Mouse (Mus musculus) erythroblast, embryonic 14.5 days (primary cell): ENCODE results near the gene Prr5. TPM values are rescaled to one million over a fixed set of nuclear protein-coding genes. Genes with fewer than 3 reads are reported as not detected.

Experiments
- H3K27me3 ChIP-seq: 2 replicates; pipeline ENCODE4 v1.6.1; 2012; ENCODE audit warnings: inconsistent platforms; ENCODE audit not compliant: control insufficient read depth
- H3K36me3 ChIP-seq: 2 replicates; pipeline ENCODE4 v1.6.1; 2012; ENCODE audit warnings: mild to moderate bottlenecking, inconsistent platforms; ENCODE audit not compliant: control insufficient read depth
- H3K4me1 ChIP-seq: 2 replicates; pipeline ENCODE4 v1.6.1; 2012; ENCODE audit warnings: inconsistent platforms; ENCODE audit not compliant: control insufficient read depth
- H3K4me3 ChIP-seq: replicated peaks from 2 replicates; pipeline ENCODE3; 2012; ENCODE audit warnings: moderate library complexity, mild to moderate bottlenecking, inconsistent platforms
- H3K9me3 ChIP-seq: 2 replicates; pipeline ENCODE4 v1.6.1; 2012; ENCODE audit warnings: low read length, inconsistent platforms, mixed read lengths; ENCODE audit not compliant: control insufficient read depth
- GATA1 ChIP-seq: IDR thresholded peaks from 2 replicates; pipeline ENCODE4 v1.6.1; 2012; ENCODE audit warnings: low read length, inconsistent platforms, mixed read lengths
- TAL1 ChIP-seq: IDR thresholded peaks from 3 replicates; pipeline ENCODE4 v1.6.1; 2012; ENCODE audit warnings: low read length, inconsistent platforms, mixed read lengths
- polyA plus RNA-seq: library from polyadenylated mRNA; stranded (reverse); fragments of >175 nt; gene quantifications from 2 replicates; pipeline ENCODE4 v1.2.3, GENCODE M21; 2012

The Prr5 gene
- polyA plus RNA-seq, 1 experiment: 0.22 TPM

- no peak overlapping the region for H3K4me3 ChIP-seq
- H3K4me1 ChIP-seq: no peaks in the 10 kb centered on the region
- H3K36me3 ChIP-seq: no peaks in the 10 kb centered on the region
- TF ChIP-seq GATA1 (no peak), TAL1 (no peak)
- H3K27me3 ChIP-seq: no peaks in the 10 kb centered on the region
- H3K9me3 ChIP-seq: no peaks in the 10 kb centered on the region
These were observed 31.0 kb upstream of the Prr5 start for GRCm38 (mm10) chr15:84638405-84638804.

- H3K4me1 ChIP-seq: no peaks in the 10 kb centered on the region
- H3K4me3 ChIP-seq: no peak overlapping the region
- TF ChIP-seq GATA1 (no peak), TAL1 (no peak)
- no peaks in the 10 kb centered on the region for H3K36me3 ChIP-seq
- H3K27me3 ChIP-seq: no peaks in the 10 kb centered on the region
- no peaks in the 10 kb centered on the region for H3K9me3 ChIP-seq
These were observed 30.4 kb upstream of the Prr5 start for GRCm38 (mm10) chr15:84639072-84639450.

DNA sequence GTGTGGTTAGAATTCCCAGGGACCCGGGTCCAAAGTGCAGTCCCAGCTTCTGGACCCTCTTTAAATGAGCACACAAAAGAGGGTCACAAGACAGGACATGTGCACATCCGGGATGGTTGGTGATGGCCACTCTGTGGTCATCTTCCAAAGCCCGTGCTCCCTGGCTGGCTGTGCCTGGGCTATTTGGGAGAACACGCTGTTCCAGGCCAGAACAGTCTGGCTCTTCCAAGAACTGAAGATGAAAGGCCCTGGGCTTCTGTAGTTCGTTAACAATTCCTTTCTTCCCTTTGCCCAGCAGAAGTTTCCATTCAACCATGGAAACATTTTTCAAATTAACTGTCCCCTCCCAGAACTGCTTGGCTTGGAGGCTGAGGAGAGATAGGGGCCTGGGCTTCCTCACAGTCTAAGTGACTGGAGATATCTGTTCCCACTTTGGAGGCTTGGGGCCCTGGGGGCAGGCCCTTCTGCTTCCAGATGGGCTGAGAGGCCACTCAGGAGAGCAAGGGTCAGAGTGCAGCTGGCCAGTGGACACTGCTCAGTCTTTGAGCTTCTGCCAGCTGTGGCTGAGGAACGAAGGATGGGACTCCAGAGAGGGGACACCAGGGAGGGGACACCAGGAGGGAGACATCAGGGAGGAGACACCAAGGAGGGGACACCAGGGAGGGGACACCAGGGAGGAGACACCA lies 29.8 kb upstream of the Prr5 start:
- Histone ChIP-seq H3K9me3 (no peaks in the 10 kb centered on the region), H3K4me3 (no peak overlapping the region)
- TF ChIP-seq GATA1 (no peak), TAL1 (no peak)

GRCm38 (mm10) chr15:84640722-84641121 lies 28.7 kb upstream of the Prr5 start:
- no peak for TF ChIP-seq TAL1
- TF ChIP-seq GATA1: no peak
- Histone ChIP-seq H3K4me3 (no peak overlapping the region), H3K36me3 (no peaks in the 10 kb centered on the region), H3K9me3 (no peaks in the 10 kb centered on the region), H3K27me3 (no peaks in the 10 kb centered on the region), H3K4me1 (no peaks in the 10 kb centered on the region)

More for the DNA sequence above, 29.8 kb upstream of the Prr5 start:
- H3K27me3 ChIP-seq: no peaks in the 10 kb centered on the region
- H3K36me3 ChIP-seq: no peaks in the 10 kb centered on the region
- H3K4me1 ChIP-seq: no peaks in the 10 kb centered on the region

- no peaks in the 10 kb centered on the region for H3K9me3 ChIP-seq
- TF ChIP-seq GATA1: no peak
- no peak for TF ChIP-seq TAL1
- no peaks in the 10 kb centered on the region for H3K36me3 ChIP-seq
- no peaks in the 10 kb centered on the region for H3K27me3 ChIP-seq
- H3K4me3 ChIP-seq: no peak overlapping the region
- no peaks in the 10 kb centered on the region for H3K4me1 ChIP-seq
These were observed 28.3 kb upstream of the Prr5 start for GRCm38 (mm10) chr15:84641127-84641526.

DNA sequence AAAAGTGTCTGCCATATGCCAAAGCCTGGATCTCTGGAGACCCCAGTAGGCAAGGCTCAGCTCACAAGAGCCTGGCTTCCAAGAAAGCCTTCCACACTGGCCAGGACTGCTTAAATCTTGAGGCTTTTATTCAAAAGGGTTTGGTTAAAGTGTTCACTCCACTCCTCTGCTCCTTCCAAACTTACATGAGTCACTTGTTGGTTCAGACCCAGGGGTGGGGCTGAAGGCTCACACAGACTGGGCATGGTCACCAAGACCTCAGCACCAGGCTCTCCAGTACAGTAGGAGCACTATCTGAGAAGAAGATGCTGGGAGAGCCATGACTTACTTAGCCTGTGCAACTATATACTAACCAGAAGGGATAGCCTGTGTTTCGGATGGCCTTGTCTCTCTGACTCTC lies 27.5 kb upstream of the Prr5 start:
- no peaks in the 10 kb centered on the region for H3K4me1 ChIP-seq
- no peaks in the 10 kb centered on the region for H3K36me3 ChIP-seq
- no peaks in the 10 kb centered on the region for H3K27me3 ChIP-seq
- H3K9me3 ChIP-seq: peaks cover under 1% of the 10 kb centered on the region; the same call in 1 of the 2 replicates
- TF ChIP-seq GATA1 (no peak), TAL1 (no peak)
- no peak overlapping the region for H3K4me3 ChIP-seq

DNA sequence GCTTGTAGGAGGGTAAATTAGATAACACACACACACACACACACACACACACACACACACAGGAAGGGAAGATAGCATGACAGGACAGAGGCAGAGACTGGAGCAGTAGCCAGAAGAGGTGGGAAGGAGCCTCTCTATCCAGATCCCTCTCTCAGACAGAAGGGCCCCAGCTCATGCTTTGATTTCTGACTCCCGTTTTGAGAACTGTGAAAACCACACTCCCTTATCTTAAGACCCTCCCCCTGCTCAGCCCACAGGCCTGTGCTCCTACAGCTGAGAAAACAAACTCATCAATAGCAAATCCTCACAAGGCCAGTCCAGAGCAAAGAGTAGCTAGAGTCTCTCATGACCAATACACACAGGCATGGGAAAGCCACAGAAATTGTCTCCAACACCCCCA lies 26.2 kb upstream of the Prr5 start:
- Histone ChIP-seq H3K4me1 (no peaks in the 10 kb centered on the region), H3K9me3 (peaks cover 4% of the 10 kb centered on the region; the same call in 1 of the 2 replicates), H3K27me3 (no peaks in the 10 kb centered on the region), H3K36me3 (no peaks in the 10 kb centered on the region), H3K4me3 (no peak overlapping the region)
- no peak for TF ChIP-seq TAL1
- no peak for TF ChIP-seq GATA1

DNA sequence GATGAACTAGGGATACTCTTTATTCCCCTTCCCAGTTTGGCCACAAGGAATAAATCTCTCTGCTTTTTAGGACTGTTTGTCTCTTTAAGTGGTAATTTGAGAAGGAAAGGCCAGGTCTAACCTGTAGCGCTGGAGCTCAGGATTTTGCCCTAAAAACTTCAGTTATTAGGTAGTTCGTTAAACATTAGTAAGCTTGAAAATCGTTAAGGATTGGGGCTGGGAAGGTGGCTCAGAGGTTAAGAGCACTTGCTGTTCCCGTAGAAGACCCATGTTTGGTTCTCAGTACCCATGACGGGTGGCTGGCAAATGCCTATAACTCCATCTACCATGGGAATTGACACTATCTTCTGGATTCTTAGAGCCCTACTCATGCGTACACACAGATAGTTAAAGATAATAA lies 17.9 kb upstream of the Prr5 start:
- H3K27me3 ChIP-seq: peaks cover 3% of the 10 kb centered on the region
- TF ChIP-seq GATA1: no peak
- no peak for TF ChIP-seq TAL1
- no peaks in the 10 kb centered on the region for H3K36me3 ChIP-seq
- H3K4me1 ChIP-seq: no peaks in the 10 kb centered on the region
- peaks cover 4% of the 10 kb centered on the region; the same call in 1 of the 2 replicates for H3K9me3 ChIP-seq
- H3K4me3 ChIP-seq: no peak overlapping the region

DNA sequence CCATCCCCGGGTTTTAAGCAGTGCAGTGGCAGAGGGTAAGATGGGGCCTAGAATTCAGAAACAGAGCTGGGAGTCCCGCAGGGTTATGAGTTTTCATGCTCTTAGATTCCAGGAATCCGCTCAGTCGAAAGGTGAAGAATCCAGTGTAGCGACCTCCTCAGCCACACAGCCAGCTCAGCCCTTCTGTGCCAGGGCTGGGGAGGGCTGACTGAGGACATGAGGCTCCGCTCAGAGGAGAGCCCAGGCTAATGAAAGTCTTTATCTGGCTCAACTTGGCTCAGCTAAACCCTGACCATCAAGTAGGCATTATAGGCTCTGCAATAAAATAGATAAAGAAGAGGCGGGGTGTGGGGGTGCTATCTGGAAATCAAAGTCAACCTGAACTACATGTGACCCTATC lies 16.3 kb upstream of the Prr5 start:
- Histone ChIP-seq H3K4me3 (no peak overlapping the region), H3K9me3 (no peaks in the 10 kb centered on the region), H3K36me3 (no peaks in the 10 kb centered on the region), H3K4me1 (no peaks in the 10 kb centered on the region), H3K27me3 (peaks cover 3% of the 10 kb centered on the region)
- no peak for TF ChIP-seq GATA1
- no peak for TF ChIP-seq TAL1
